Mouse (Mus musculus) kidney, postnatal 36 days (tissue): ENCODE data around the gene Klk9.

Source experiments
- DNase-seq, 2 experiments: peaks; one replicate each; pipeline ENCODE4 v3.0.0; 2021 to 2022; ENCODE audit warnings: mixed read lengths in 2 of 2

The Klk9 gene

GRCm38 (mm10) chr7:43797333-43797769 is 5.7 kb downstream of the Klk9 start, which contains the start of gene Klk8:
Klk8 (plus strand) TSS chr7:43797577.
- DNase-seq, result peak; percentile 13 to 55

GRCm38 (mm10) chr7:43797844-43798462 is 6.3 kb downstream of the Klk9 start:
- DNase-seq, result peak in 1 of 2 experiments; percentile 11

DNA sequence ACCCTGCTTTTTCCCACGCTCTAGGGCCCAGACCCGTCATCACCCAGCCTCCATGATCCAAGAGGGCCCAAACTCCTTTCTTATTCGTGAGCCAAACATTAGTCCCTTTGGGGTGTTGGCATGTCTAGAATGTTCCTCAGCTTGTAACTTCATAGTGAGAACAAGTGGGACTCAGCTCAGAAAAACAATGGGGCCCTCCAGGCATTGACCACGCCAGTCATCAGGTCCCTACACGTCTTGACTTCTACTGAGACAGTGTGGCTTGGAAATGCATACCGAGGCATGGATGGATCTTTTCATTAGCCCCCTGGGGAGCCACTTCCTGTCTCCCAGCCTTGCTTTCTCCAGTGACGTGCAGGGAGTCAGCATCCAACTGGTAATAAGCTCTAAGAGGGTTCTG is 8.2 kb downstream of the Klk9 start:
- no peak for DNase-seq

GRCm38 (mm10) chr7:43810994-43811393 is 19.3 kb downstream of the Klk9 start, which contains the start of gene Klk7:
Klk7 (plus strand) TSS chr7:43811294.
- DNase-seq, result no peak

GRCm38 (mm10) chr7:43815211-43815610 is 23.5 kb downstream of the Klk9 start:
- DNase-seq, result no peak

DNA sequence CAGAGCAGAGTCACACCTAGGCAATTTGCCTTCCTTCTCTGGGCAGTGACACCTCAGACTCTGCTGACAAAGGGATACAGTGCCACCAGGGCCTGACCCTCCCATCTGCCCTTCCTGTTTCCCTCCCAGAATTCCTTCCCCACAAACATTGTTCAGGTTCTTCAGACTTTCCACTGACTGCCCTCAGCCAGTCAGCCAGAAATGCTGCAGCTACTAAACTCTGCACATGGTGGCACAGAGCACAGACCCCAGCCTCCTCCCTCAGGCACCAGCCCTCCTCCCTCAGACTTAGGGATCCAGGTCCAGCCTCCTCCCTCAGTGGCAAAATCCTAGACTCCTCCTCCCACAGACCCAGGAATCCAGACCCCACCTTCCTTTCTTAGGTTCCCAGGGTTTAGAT is 25.1 kb downstream of the Klk9 start:
- DNase-seq, result no peak

DNA sequence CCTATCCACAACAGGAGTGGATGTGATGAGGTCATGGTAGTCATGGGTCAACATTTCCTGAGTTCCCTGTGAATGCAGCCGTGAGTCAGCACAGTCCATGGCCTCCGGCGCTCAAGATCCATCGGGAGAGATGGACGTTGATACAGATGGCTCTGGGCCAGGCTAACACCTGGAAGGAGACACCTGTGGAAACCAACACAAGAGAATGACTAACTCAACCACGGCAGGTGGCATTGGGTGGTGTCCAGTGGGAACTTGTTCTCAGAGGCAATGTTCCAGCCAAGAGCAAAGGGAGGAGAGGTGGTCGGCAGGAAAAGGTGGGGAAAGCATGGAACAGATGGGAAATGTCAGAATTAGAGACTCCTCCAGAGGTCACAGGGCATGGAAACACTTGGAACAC is 29.9 kb downstream of the Klk9 start:
- no peak for DNase-seq

DNA sequence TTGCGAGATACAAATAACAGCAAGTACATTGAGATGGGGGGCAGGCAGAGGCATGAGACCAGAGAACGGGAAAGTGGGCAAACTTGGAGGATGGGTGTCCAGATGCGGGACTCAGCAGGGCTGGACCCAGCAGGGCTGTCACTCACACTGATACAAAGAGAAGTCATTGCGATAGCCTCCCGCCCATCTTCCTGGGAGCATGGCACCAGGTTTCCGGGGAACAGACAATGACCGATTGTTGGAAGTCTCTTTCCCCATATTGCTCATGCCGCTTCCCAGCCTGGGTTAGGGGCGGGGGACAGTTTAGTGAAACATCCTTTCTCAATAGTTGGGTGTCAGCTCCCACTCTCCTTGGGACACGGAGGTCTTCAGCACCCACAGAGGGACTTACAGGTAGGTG is 32.5 kb downstream of the Klk9 start, which contains the start of gene Klk6:
TSS of gene Klk6 (plus strand) at position 301 of the 400 bp plus-strand sequence.
- DNase-seq, result no peak

DNA sequence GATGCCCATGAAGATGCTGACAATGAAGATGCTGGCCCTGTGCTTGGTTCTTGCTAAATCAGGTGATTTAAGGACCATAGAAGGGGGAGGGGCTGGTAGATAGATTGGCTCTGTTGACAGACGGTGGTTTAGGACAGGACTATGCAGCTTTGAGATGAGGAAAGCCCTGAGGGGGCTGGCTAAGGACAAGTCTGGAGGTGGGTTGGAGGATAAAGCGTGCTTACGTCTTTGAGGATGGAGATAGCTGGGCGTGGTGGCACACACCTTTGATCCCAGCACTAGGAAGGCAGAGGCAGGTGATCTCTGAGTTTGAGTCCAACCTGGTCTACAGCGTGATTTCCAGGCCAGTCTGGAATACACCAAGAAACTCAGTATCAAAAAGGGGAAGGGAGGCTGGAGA is 34.4 kb downstream of the Klk9 start:
- DNase-seq, result no peak

GRCm38 (mm10) chr7:43827706-43828105 is 36.0 kb downstream of the Klk9 start:
- DNase-seq, result no peak

DNA sequence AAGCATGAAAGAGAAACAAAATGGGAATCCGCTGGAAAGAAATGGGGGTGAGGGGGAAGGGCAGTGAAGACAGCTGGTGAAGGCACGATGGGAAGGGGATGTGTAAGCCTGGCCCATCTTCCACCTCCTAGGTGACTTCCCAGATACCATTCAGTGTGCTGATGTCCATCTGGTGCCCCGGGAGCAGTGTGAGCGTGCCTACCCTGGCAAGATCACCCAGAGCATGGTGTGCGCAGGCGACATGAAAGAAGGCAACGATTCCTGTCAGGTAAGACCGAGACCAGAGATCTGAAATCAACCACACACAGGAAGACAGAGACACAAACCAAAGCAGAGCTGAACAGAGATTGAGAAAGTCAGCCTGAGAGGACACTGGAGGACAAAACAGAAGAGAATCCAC is 37.3 kb downstream of the Klk9 start:
- no peak for DNase-seq

DNA sequence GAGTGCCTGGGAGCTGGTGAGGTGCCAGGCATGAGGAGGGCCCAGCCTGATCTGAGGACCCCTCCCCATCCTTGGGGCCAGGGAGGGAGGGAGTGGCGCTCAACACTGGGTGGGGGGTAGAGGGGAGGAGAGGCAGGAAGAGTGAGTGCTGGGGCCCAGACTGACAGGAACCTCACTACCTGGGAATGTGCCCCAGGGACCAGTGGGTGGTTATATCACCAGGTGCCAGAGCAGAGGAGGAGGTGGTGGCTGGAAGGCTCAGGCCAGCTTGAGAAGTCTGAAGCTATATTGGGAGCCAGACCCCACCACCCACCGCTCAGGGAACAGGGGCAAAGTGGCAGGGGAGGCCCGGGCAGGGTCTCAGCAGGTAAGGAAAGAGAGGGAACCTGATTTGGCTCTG is 50.0 kb downstream of the Klk9 start, which contains the start of gene Klk5:
TSS of gene Klk5 (plus strand) at position 271 of the 400 bp plus-strand sequence.
- DNase-seq, result no peak

DNA sequence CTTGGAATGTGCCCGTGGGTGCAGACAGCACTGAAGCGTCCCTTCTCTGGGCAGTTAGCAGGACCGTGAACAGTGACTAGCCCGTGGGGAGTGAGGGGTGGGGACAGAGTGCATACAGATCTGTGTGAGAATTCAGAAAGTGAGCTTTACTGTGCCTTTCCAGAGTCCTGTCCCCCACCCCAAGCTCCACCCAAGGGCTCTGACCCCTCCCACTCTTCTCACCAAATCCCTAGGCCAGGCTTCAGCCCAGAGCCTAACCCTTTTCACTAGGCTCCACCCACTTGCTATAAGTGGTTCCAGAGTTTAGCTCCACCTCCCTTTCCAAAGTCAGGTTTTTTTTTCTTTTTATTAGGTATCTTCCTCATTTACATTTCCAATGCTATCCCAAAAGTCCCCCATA is 52.1 kb downstream of the Klk9 start:
- DNase-seq, result no peak
